Mouse (Mus musculus) heart, adult 2 months (tissue): ENCODE results near the gene Ube2b. TPM values are rescaled to one million over a fixed set of nuclear protein-coding genes. Genes with fewer than 3 reads are reported as not detected.

Source experiments
- DNase-seq, 2 experiments: peaks; one replicate each; pipeline ENCODE4 v3.0.0; 2021
- H3K27ac ChIP-seq: fragments of 200-600 bp; 2 replicates; pipeline ENCODE4 v1.8.1; 2022
- H3K27me3 ChIP-seq: fragments of 200-500 bp; 2 replicates; pipeline ENCODE4 v1.6.1; 2012; ENCODE audit warnings: mild to moderate bottlenecking, low read length, inconsistent platforms, mixed read lengths; ENCODE audit not compliant: control insufficient read depth, insufficient read depth
- H3K36me3 ChIP-seq: fragments of 200-500 bp; 2 replicates; pipeline ENCODE4 v1.6.1; 2012; ENCODE audit warnings: low read length, inconsistent platforms; ENCODE audit not compliant: control insufficient read depth, insufficient read depth
- H3K4me1 ChIP-seq: fragments of 200-500 bp; 2 replicates; pipeline ENCODE4 v1.6.1; 2011; ENCODE audit warnings: low read length; ENCODE audit not compliant: control insufficient read depth, insufficient read depth
- H3K4me3 ChIP-seq: fragments of 200-600 bp; 2 replicates; pipeline ENCODE4 v1.8.1; 2022
- H3K79me2 ChIP-seq: fragments of 200-500 bp; replicated peaks from 2 replicates; pipeline ENCODE4 v1.6.1; 2012; ENCODE audit warnings: mild to moderate bottlenecking, inconsistent platforms, low read length, moderate library complexity, mixed read lengths; ENCODE audit not compliant: control insufficient read depth, insufficient read depth
- H3K9ac ChIP-seq: fragments of 200-500 bp; 2 replicates; pipeline ENCODE4 v1.6.1; 2012; ENCODE audit warnings: low read depth, mild to moderate bottlenecking, control low read depth, inconsistent platforms, low read length, mixed read lengths
- CTCF ChIP-seq: fragments of 200-600 bp; IDR thresholded peaks from 2 replicates; pipeline ENCODE4 v1.8.1; 2022; ENCODE audit warnings: antibody characterized with exemption, mild to moderate bottlenecking, moderate library complexity
- EP300 ChIP-seq: fragments of 200-500 bp; IDR thresholded peaks from 2 replicates; pipeline ENCODE4 v1.6.1; 2011; ENCODE audit warnings: low read depth, low read length, control low read depth; ENCODE audit not compliant: insufficient read depth
- POLR2A ChIP-seq: fragments of 200-500 bp; IDR thresholded peaks from 2 replicates; pipeline ENCODE4 v1.6.1; 2011; ENCODE audit warnings: mild to moderate bottlenecking, low read depth, low read length, control low read depth; ENCODE audit not compliant: insufficient read depth
- WGBS: fragments of 180-500 bp; shearing (Covaris S2); methylation state at CpG from one replicate; pipeline ENCODE4 v1.1.7; 2018; 5-methylcytosine and 5-hydroxymethylcytosine counted together
- intact Hi-C: fragments of 180-260 bp; cut with DNase I; formaldehyde crosslinking; loops from one replicate; pipeline ENCODE4 v1.15.1; 2025
- long read RNA-seq: library from polyadenylated mRNA; stranded (forward); transcript quantifications from one replicate; pipeline ENCODE4 v2.0.0, GENCODE M21; 2021
- polyA plus RNA-seq: library from polyadenylated mRNA; depleted of rRNA; stranded (reverse); fragments of >200 nt; gene quantifications from 2 replicates; pipeline ENCODE4 v1.2.3, GENCODE M21; 2012; rRNA removed
- total RNA-seq, 2 experiments: library from RNA; stranded (reverse); gene quantifications; 2 replicates each; pipeline ENCODE4 v1.2.3; 2021

Ube2b gene
- total RNA-seq (100 to 1,000 TPM; 265 to 344 TPM), polyA plus RNA-seq (197 and 295 TPM in 2 replicates)
- long read RNA-seq, transcript Ube2b-201 (6 exons, 1,792 nt): major isoform, 106 of 134 reads
- long read RNA-seq, transcript Ube2b-202 (7 exons, 585 nt): minor isoform, 9 of 134 reads
- long read RNA-seq, partial matches to known transcripts: 2 of 134 reads
- long read RNA-seq, other reads (novel, unspliced or antisense): 17 of 134 reads

- under 1% methylated on average over 60 of the region's 63 CpGs for WGBS
- Histone ChIP-seq H3K9ac (peak within 1 kb of the TSS; percentile 96), H3K27ac (peak within 1 kb of the TSS; percentile 100), H3K79me2 (peaks cover 5% of the 10 kb centered on the region), H3K36me3 (peaks cover 36% of the 10 kb centered on the region), H3K4me3 (peak within 1 kb of the TSS; percentile 92), H3K27me3 (no peaks in the 10 kb centered on the region), H3K4me1 (peaks cover 5% of the 10 kb centered on the region)
- intact Hi-C loops: loop anchor here (1.0 to 10.0 kb wide), 6 partner anchors 34 to 396 kb away; partner anchors contain the start of genes Cdkn2aipnl, Hnrnpab, Ppp2ca and Sar1b
- peak; percentile 87 for TF ChIP-seq POLR2A
- peak; percentile 98 for TF ChIP-seq EP300
- no peak for TF ChIP-seq CTCF
- DNase-seq: peak; percentile 93 to 95
These were observed at the start of gene Ube2b for GRCm38 (mm10) chr11:52000290-52000962. Gene Ube2b, minus strand, starts transcription at chr11:52000762.

GRCm38 (mm10) chr11:52046446-52047165 lies 46.0 kb upstream of the Ube2b start:
- no peak for TF ChIP-seq POLR2A
- no peak for TF ChIP-seq EP300
- TF ChIP-seq CTCF: no peak
- Histone ChIP-seq H3K36me3 (no peaks in the 10 kb centered on the region), H3K4me3 (no peak overlapping the region), H3K4me1 (peaks cover 2% of the 10 kb centered on the region), H3K79me2 (no peaks in the 10 kb centered on the region), H3K27me3 (no peaks in the 10 kb centered on the region), H3K9ac (no peak overlapping the region), H3K27ac (peak overlapping the region; percentile 23; the same call in 1 of the 2 replicates)
- peak in 1 of 2 experiments; percentile 9 for DNase-seq
- WGBS: 31% methylated on average over 4 of the region's 4 CpGs
- intact Hi-C loops: no loop called here

GRCm38 (mm10) chr11:52044156-52044555 lies 43.6 kb upstream of the Ube2b start:
- Histone ChIP-seq H3K79me2 (no peaks in the 10 kb centered on the region), H3K27me3 (no peaks in the 10 kb centered on the region), H3K27ac (no peak overlapping the region), H3K4me1 (peaks cover 2% of the 10 kb centered on the region), H3K4me3 (no peak overlapping the region), H3K9ac (no peak overlapping the region), H3K36me3 (no peaks in the 10 kb centered on the region)
- intact Hi-C loops: loop anchor here (5.0 kb wide), 1 partner anchor 178 kb away; no protein-coding TSS in a partner anchor
- TF ChIP-seq POLR2A (no peak), CTCF (no peak), EP300 (no peak)
- no peak for DNase-seq

- no peak overlapping the region for H3K27ac ChIP-seq
- WGBS: 72% methylated on average over 3 of the region's 3 CpGs
- H3K36me3 ChIP-seq: no peaks in the 10 kb centered on the region
- DNase-seq: no peak
- TF ChIP-seq EP300 (no peak), POLR2A (no peak), CTCF (peak; percentile 51)
- no peak overlapping the region for H3K4me3 ChIP-seq
- H3K4me1 ChIP-seq: peaks cover 2% of the 10 kb centered on the region
- H3K79me2 ChIP-seq: no peaks in the 10 kb centered on the region
- H3K27me3 ChIP-seq: no peaks in the 10 kb centered on the region
- no peak overlapping the region for H3K9ac ChIP-seq
- intact Hi-C loops: loop anchor here (5.0 kb wide), 1 partner anchor 179 kb away; no protein-coding TSS in a partner anchor
These were observed 42.7 kb upstream of the Ube2b start for GRCm38 (mm10) chr11:52043224-52043623.

GRCm38 (mm10) chr11:52037659-52038058 lies 37.1 kb upstream of the Ube2b start:
- no peaks in the 10 kb centered on the region; the same call in 1 of the 2 replicates for H3K36me3 ChIP-seq
- H3K27me3 ChIP-seq: no peaks in the 10 kb centered on the region
- TF ChIP-seq POLR2A: no peak
- TF ChIP-seq CTCF: no peak
- no peak for TF ChIP-seq EP300
- no peak overlapping the region for H3K27ac ChIP-seq
- WGBS: 10% methylated on average over 3 of the region's 3 CpGs
- intact Hi-C loops: no loop called here
- H3K4me3 ChIP-seq: no peak overlapping the region
- no peak overlapping the region for H3K9ac ChIP-seq
- H3K79me2 ChIP-seq: no peaks in the 10 kb centered on the region
- H3K4me1 ChIP-seq: peaks cover 1% of the 10 kb centered on the region; the same call in 1 of the 2 replicates
- no peak for DNase-seq
